Mouse (Mus musculus) frontal cortex, adult (tissue): Measurements from ENCODE around the gene Scamp1.

Experiments used
- ATAC-seq: cut with Nextera tagmentation; 2 replicates; pipeline ENCODE4 v1.9.2; 2017; ENCODE audit warnings: mild to moderate bottlenecking, moderate library complexity, mixed read lengths; ENCODE audit not compliant: low TSS enrichment

The Scamp1 gene

DNA sequence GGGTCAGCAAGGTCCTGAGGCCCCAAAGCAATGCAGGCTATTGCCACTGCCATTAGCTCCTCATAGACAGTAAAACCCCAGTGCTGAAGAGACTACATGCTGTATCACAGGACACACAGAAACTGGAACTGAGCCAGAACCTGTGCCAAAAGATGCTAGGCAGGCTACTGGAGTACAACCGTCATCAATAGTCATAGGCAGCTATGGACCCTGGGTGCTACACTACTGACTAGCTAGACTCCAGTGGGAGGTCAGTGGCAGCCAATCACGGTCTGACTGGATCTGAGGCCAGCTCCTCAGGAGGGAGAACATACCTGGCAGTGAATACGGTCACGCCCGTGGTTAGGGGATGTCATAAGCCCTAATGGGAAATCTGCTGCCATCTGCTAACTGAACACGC, 14.4 kb downstream of the Scamp1 start:
- ATAC-seq, result no peak

DNA sequence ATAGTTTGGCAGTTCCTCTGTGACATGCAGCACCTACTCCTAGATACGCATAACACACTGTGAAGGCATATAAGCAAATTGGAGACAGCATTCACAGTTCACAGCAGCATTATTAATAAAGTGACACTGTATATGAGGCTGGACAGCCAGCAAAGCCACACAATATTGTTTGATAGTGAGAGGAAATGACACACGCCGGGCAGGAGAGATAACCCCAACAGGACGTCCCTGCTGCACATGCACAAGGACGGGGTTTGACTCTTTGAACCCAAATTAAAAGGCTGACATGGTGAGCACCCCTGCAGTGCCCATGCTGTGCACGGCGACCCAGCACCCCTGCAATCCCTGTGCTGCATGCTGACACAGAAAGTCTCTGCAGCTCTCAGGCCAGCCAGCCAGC, 17.5 kb downstream of the Scamp1 start:
- no peak for ATAC-seq

DNA sequence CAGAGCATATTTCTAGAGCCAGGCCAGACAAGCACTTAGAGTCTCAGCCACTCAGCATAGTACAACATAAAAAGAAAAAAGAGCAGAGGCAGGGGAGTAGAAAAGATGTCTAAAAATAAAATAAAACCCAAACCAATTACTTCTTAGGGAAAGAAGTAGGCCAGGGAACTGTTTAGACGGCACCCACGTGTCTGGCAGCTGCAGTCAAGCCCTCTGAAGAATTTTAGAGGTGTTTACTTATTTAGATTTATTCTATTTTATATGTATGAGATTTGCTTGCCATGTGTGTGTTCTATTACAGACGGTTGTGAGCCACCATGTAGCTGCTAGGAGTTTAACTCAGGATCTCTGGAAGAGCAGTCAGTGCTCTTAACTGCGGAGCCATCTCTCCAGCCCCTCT, 18.5 kb downstream of the Scamp1 start:
- peak; percentile 45 for ATAC-seq

DNA sequence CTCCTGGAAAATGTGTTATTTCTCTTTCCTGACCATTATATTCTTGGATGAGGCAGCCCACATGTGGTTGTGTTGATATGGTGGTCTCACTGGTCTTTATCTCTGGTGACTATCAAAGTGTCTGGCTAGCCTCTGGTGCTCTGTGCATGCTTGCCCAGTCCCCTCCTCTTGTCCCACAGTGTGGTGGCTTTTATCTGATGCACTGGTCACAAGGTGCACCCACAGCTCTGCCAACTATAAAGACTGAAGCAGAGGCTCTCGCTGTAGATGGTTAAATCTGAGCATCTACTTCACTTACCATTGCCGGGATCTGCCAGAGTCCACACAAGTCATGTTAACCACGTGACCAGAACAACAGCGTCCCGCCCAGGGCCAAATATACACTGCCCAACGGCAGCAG, 19.1 kb downstream of the Scamp1 start:
- ATAC-seq, result no peak

DNA sequence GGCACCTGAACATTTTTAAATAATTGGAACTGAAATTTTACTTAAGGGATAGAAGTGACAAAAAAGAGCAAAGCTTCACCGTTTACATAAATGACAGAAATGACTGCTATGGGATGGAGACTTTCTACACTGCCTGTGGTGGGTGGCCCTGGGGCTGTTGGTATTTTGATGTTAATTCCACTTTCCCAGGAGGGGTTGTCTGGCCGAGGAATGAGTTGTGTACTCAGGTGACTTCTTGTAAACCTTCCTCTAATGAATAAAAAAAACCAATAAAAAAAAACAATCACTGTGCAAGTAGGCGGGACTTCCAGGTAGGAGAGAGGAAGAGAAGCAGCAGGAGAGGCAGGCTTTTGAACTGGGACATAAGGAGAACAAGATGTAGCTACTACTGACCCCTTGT, 20.4 kb downstream of the Scamp1 start:
- no peak for ATAC-seq

DNA sequence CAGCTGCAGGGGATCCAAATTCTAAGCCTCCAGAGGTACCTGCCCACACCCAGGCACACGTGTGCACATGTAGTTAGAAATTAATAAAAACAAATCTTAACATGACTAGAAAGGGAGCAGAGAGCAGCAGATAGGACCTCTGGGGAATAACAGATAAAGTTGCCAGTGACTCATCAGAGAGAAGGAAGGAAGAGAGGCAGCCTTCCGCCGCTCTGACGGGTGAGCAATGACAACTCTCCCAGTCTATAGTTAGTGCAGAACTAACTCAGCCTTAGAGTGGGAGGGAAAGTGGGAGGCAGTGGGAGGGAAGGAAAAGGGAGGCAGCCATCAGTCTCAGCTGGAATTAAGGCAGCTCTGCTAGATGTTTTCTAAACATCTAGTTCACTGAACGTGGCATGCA, 21.7 kb downstream of the Scamp1 start:
- ATAC-seq, result peak; percentile 64

DNA sequence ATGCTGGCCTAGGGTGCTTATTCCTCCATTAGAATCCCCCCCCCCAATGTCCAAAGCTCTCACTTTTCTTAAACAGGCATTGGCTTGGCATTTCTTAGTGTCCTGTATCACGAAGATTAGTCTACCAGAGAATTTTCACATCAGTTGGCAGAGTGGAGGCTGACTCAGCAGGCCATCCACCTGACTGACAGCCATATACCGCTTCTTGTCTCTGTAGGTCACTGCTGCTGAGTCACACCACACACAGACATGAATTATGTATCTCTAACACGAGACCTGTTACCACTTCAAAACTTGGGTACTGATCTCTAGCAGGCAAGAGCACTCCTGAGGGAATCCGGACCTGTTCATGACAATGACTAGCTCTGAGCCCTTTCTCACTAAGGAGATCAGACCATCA, 23.1 kb downstream of the Scamp1 start:
- no peak for ATAC-seq

DNA sequence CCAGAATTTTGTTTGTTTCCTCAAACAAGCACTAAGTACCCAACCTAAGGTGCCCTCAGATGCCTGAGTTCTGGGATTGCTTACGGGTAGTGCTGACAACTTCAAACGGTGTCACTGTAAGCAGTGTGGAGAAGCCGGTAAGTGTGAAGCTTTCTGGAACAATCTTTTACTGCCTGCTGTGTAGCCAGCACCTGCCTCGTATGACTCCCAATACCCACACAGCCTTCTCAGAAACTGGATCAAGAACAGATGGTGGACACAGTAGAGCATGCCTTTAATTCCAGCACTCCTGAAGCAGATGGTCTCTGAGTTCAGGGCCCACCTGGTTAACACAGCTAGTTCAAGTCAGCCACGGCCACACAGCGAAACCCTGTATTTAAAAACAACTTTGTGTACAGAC, 24.0 kb downstream of the Scamp1 start:
- ATAC-seq, result peak; percentile 20; the same call in 1 of the 2 replicates

DNA sequence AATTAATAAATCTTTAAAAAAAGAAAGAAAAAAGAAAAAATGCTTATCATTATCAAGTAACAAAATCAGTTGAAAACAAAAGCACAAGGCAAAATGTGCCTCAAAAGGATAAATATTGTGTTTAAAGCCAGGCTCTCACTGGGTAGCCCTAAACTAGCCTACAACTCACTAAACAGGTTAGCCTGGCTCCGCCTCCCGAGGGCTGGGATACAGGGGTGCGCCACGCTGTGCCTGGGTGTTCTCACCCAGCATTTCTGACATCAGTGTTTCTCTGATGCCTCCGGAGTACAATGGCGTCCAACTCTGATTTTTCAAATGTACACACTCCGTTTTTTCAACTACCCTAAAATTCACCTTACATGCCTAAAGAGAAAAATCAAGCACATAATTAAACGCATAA, 24.7 kb downstream of the Scamp1 start:
- ATAC-seq, result no peak

DNA sequence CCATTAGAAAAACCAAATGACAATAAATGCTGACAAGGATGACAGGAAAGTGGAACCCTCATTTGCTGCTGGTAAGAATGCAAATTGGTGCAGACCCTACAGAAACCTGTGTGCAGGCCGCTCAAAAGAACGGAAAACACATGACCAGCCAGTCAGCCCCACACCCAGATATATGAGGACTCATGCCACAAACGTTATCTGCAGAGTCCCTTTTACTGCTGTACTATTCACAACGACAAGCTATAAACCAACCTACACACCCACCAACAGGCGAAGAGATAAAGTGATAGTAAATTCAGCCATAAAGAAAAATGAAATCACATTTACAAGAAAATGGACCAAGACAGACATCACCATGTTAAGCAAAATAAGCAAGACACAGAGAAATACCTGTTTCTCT, 26.4 kb downstream of the Scamp1 start:
- no peak for ATAC-seq

DNA sequence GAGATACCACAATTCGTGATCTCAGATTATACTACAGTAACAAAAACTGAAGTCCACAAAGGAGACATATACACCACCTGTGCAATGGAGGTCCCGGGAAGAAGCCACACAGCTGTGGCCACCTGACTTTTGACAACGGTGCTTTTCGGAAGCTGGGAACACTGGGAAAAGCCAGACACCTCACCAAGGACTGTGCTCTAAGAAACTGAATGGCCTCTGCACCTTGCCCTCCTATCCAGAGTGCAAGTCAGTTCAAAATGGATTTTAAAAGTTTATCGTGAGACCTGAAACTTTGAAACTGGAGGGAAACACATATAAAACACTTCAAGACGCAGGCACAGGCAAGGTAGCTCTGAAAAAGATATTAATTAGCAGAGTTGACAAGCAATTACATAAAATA, 27.1 kb downstream of the Scamp1 start:
- no peak for ATAC-seq

DNA sequence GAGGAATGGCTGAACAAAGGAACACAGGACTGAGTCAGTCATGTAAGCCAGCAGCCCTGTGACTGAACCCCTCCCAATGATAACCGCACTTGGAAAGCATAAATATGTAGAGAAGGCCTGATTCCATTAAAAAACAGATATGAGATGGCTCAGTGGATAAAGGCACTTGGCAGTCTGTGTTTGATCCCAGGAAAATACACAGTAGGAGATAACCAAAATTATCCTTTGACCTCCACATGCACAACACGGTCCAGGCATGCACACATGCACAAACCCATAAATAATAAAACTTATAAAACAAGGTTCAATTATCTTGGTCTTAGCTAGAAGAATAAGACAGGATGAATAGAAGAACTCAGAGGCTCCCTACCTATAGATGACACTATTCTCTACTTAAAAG, 27.9 kb downstream of the Scamp1 start:
- no peak for ATAC-seq

DNA sequence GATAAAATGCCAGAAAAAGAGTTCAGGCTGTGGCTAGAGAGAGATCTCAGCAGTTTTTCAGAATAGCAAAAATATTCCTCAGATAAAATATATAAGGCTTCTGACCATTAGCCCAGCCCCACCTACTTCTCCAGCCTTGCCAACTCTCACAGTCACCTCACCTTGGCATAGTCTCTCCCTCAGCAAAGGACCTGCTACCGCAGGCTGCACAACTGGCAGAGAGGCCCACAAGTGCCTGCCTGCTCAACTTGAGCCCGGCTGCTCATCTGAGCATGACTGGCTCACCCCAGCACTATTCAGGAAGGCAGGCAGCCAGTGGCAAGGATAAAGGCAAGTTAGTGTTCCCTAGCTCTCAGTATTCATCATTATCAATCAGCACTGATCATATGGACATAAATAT, 30.5 kb downstream of the Scamp1 start:
- ATAC-seq, result no peak

DNA sequence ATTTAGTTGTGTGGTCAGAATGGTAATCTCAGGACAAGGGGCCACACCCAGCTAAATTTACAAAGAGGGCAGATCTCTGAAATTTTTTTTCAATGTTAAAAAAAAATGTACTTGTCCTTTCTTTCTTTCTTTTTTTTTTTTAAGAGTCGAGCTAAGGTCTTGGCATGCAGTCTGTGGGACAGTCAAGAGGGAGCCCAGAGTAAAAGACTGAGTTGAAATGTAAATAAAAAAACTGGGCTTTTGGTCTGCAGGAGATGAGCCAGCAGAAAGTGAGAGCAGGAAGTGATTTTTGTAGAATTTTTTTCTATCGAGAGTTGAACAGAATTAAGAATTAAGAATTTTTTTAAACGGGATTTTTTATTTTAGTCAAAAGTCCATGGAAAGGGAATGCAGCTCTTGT, 31.4 kb downstream of the Scamp1 start:
- ATAC-seq, result no peak

DNA sequence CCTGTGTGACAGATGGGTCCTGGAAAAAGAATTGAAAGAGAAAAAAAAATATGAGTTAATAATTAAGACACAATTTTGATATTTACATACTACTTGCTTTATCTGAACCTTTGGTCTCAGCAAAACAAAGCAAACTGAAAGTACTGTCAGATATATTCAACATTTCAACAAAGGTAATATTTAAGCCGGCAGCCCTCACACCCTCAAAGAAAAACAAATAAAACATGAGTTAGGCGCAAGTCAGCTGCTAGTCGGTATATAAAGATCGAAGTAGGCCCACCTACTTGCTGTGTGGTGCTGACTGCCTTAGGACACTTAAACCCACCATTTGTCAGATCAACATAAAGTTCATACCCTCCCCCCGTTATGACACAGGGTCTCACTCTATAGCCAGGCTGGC, 32.6 kb downstream of the Scamp1 start:
- ATAC-seq, result no peak

DNA sequence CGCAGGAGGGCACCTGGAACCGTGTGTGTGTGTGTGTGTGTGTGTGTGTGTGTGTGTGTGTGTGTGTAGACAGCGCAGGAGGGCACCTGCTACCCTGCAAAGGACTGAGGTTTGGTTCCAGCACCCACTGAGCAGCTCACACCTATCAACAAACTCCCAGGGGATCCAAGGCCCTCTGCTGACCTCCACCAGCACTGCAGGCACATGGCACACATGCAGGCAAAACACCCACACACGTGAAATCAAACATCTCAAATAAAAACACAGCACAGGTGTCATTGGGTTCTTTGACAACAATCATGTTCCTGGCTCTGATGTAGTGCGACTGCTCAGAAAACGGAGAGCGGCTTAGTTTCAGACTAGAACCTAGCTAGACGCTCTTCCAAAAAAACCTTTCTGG, 34.9 kb downstream of the Scamp1 start:
- ATAC-seq, result no peak

DNA sequence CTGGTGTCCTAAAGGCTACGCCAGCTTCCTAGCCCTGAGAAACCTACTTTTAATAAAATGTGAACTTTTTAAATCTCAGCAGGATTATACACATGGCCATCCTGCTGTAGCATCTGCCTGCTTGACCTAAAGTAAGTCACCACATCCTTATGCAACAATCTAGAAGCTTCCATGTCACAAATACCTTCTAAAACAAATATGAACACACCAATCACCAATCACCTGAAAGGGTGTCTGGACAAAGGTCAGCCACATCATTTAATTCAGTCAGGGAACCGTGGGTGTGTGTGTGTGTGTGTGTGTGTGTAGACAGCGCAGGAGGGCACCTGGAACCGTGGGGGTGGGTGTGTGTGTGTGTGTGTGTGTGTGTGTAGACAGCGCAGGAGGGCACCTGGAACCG, 35.5 kb downstream of the Scamp1 start:
- no peak for ATAC-seq

DNA sequence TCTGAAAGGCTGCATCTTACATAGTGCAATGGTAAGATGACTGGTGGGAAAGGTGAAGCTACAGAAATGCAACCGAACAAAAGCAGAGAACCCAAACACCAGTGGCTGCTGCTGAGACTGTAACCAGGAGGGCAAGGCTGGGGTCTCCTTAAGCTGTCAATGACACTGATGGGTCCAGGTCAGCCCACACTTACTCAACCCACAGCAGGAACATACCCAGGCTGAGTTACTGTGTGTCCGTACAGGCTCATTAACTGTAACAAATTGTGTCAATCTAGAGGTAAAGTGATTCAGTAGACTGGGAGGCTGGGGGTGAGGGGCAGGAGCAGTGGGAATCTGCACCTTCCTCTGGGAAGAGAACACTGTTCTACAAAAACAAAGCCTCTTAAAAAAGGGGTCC, 42.8 kb downstream of the Scamp1 start:
- no peak for ATAC-seq

DNA sequence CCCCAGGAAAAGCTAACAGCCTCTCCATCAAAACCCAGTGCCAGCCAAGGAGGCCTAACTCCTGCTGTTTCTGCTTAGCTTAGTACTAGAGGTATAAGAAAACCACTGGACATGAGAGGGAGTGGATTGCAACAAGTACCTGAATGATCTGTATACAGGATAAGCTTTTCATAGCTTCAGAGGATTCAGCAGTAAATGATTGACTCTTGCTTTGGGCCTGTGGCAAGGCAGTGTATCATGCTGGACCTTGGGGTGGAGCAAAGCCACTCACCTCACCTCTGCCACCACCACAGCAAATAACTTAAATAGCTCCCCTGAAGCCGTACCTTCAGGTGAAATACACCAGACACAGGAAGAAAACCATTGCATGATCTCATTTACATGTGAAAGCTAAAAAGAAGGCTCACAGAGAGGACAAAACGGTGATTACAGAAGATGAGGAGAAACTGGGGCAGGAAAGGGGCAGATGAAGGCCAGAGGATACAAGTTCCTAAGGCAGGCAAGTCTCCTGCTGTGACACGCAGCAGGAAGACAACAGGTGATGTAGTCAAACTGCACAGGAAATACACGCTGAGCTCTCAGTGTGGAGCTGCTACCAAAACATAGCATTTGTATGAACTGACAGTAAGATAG, 43.6 kb downstream of the Scamp1 start:
- no peak for ATAC-seq

DNA sequence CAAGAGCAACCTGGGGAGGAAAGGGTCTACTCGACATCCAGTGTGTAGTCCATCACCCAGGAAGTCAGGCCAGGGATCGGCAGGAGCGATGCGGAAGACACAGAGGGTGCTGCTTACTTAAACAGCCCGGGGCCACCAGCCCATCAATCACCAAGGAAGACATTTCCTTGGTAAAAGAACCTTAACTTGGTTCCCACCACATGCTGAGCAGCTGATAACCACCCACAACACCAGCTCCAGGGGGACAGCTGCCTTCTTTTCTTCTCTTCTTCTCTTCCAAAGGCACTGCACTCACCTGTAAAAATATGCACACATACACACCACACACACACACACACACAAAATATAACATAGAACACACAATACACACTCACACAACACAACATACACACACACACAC, 44.8 kb downstream of the Scamp1 start:
- ATAC-seq, result no peak

DNA sequence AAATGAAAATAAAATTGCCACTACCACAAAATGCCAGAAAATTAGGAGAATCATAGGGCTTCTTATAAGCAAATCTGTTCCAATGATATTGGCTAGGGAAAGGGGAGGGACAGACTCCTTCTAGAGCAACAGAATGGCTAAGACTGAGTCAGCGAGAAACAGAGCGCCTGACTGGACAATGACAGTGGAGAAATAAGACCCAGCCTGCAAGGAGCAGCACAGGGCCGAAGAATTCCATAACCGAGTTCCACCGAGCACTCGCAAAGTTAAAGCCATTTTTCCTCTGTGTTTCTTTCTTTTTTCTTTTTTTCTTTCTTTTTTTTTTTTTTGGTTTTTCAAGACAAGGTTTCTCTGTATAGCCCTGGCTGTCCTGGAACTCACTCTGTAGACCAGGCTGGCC, 45.5 kb downstream of the Scamp1 start:
- no peak for ATAC-seq

DNA sequence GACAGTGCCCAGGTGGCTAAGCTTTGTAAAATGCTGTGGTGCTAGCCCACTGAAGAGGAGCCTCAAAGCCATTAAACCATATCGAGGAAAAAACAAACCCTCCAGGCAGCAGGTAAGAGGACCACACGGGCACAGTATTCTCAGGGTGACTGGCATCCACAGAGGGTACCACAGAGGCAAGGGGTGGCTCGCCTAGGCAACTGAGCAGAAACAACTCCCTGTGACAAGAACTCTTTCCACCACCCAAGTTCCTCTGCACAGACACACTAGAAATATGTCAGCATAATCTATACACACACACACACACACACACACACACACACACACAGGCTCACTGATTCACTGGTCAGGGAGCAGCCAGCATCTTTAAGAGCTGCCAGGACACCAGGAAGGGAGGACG, 46.2 kb downstream of the Scamp1 start:
- no peak for ATAC-seq

DNA sequence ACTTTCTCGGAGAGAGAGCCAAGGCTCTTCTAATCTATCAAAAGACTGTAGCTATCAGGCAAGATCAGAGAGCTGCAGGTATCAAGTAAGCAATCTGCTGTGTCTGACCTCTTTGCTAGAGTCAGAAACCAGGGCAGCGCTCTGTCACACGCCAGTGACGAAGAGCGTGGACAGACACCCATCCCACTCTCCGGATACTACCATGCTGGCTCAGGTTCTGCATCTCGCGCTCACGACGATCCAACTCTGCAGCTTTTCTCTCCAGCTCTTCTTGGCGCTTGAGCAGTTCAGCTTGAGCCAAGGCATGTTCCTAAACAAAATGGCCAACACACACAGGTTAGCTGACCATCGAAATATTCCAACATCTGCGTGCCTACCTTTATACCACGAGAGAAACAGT, 53.8 kb downstream of the Scamp1 start:
- peak; percentile 20; the same call in 1 of the 2 replicates for ATAC-seq
